Mouse (Mus musculus): ENCODE measurements at regions not wholly inside any gene's neighbourhood (a gene's known extent, or its start where the extent isn't known, plus 50 kb on each side); places are given as distances from the start of the nearest gene placed in this dataset.

DNA sequence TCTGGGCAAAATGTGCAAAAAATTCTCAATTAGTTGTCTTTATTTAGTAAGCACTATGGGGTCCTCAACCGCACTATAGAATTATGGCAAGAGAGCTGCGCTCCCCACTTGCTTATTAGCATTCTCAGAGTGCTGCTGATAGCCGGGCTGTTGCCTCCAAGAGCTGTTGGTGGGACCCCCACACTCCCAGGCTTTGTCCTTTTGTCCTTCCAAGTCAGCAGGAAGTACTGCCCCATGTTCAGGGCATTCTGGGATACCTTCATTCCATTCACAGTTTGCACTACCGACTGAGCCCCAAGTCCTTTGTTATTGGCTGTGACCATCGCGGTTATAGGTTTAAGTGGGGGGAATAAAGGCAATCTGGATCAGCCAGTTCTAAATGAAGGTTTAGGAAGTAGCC is 77.4 kb upstream of the Otx2 start:
- TF ChIP-seq REST (IDR thresholded peaks at IDR 0.05; ENCODE audit: insufficient read depth, insufficient read length) (no peak), POLR2AphosphoS2 (IDR thresholded peaks at IDR 0.05; ENCODE audit: insufficient read length, low read depth) (no peak)
